Mouse (Mus musculus) left cerebral cortex, adult 18-20 months (tissue): Measurements from ENCODE around the gene Gcnt2. TPM values are rescaled to one million over a fixed set of nuclear protein-coding genes. Genes with fewer than 3 reads are reported as not detected.
A peak's percentile ranks its signal among the peaks of the same experiment; 100 is the strongest.
"Not testable (repeated sequence)": the region's sequence is repeated elsewhere in the genome, so short reads cannot be mapped to it uniquely, and the experiment has no call there.

ENCODE experiments used
- DNase-seq, 2 experiments: peaks; one replicate each; pipeline ENCODE4 v3.0.0; 2021 to 2022; ENCODE audit warnings: low spot score in 2 of 2, mixed read lengths in 1 of 2
- total RNA-seq, 2 experiments: library from RNA; stranded (reverse); gene quantifications; 2 replicates each; pipeline ENCODE4 v1.2.3; 2021

Gene Gcnt2
- total RNA-seq, 2 experiments from 2014 or later, result 21.5 to 26.9 TPM

- no peak for DNase-seq
Measured at GRCm38 (mm10) chr13:40868844-40869587, 9.5 kb downstream of the Gcnt2 start.

- no peak for DNase-seq
Measured at GRCm38 (mm10) chr13:40874021-40874420, 14.5 kb downstream of the Gcnt2 start.

- no peak for DNase-seq
Measured at GRCm38 (mm10) chr13:40875415-40875814, 15.9 kb downstream of the Gcnt2 start.

GRCm38 (mm10) chr13:40877589-40877988 is 18.0 kb downstream of the Gcnt2 start:
- DNase-seq, result no peak

GRCm38 (mm10) chr13:40880557-40880956 is 21.0 kb downstream of the Gcnt2 start:
- no peak for DNase-seq

GRCm38 (mm10) chr13:40882606-40883005 is 23.1 kb downstream of the Gcnt2 start:
- no peak for DNase-seq

- no peak for DNase-seq
Measured at GRCm38 (mm10) chr13:40883903-40884302, 24.3 kb downstream of the Gcnt2 start.

- DNase-seq, result no peak
Measured at GRCm38 (mm10) chr13:40884878-40885277, 25.3 kb downstream of the Gcnt2 start.

- no peak for DNase-seq
Measured at GRCm38 (mm10) chr13:40885935-40886642, 26.5 kb downstream of the Gcnt2 start.

GRCm38 (mm10) chr13:40886643-40887381 is 27.3 kb downstream of the Gcnt2 start:
- peak in 1 of 2 experiments; percentile 5 for DNase-seq

GRCm38 (mm10) chr13:40890595-40890994 is 31.0 kb downstream of the Gcnt2 start:
- no peak for DNase-seq

GRCm38 (mm10) chr13:40891369-40891768 is 31.8 kb downstream of the Gcnt2 start:
- not testable (repeated sequence) for DNase-seq

- DNase-seq, result no peak
Measured at GRCm38 (mm10) chr13:40892043-40892442, 32.5 kb downstream of the Gcnt2 start.

GRCm38 (mm10) chr13:40892547-40892946 is 33.0 kb downstream of the Gcnt2 start:
- no peak for DNase-seq

- no peak for DNase-seq
Measured at GRCm38 (mm10) chr13:40893573-40893972, 34.0 kb downstream of the Gcnt2 start.

GRCm38 (mm10) chr13:40898049-40898690 is 38.6 kb downstream of the Gcnt2 start:
- DNase-seq, result not testable (repeated sequence)

- DNase-seq, result no peak
Measured at GRCm38 (mm10) chr13:40898698-40899097, 39.1 kb downstream of the Gcnt2 start.

GRCm38 (mm10) chr13:40899349-40899993 is 39.9 kb downstream of the Gcnt2 start:
- peak; percentile 33 to 72 for DNase-seq

- no peak for DNase-seq
Measured at GRCm38 (mm10) chr13:40899994-40900970, 40.7 kb downstream of the Gcnt2 start.

GRCm38 (mm10) chr13:40901263-40901662 is 41.7 kb downstream of the Gcnt2 start:
- no peak for DNase-seq
